Mouse (Mus musculus) ovary, adult 18-20 months (tissue): ENCODE data around the gene Pard6b.

Experiments used
- DNase-seq: peaks from one replicate; pipeline ENCODE4 v3.0.0; 2022; ENCODE audit warnings: low spot score, mixed read lengths

The Pard6b gene

GRCm38 (mm10) chr2:168137161-168137560 is 56.4 kb downstream of the Pard6b start:
- no peak for DNase-seq

GRCm38 (mm10) chr2:168143794-168144193 is 63.0 kb downstream of the Pard6b start:
- DNase-seq, result no peak

DNA sequence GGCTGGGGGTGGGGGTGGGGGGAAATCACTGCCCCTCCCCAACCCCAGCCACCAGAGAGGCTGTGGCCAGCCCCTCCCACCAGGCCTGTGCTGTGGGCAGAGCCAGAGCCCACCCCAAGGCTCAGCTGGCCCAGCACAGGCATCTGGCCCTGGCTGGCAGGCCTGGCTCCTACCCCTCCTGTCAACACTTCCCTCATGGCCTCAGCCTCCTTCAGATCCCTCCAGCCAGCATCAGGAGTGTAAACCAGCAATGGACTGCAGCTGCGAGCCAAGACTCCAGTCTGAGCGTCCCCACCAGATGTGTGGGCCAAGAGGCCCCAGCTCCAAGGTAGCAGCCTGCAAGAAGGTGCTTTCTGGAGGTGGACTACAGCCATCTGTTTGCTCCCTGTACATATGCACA is 64.6 kb downstream of the Pard6b start:
- DNase-seq, result no peak

GRCm38 (mm10) chr2:168147722-168148432 is 67.1 kb downstream of the Pard6b start:
- no peak for DNase-seq

DNA sequence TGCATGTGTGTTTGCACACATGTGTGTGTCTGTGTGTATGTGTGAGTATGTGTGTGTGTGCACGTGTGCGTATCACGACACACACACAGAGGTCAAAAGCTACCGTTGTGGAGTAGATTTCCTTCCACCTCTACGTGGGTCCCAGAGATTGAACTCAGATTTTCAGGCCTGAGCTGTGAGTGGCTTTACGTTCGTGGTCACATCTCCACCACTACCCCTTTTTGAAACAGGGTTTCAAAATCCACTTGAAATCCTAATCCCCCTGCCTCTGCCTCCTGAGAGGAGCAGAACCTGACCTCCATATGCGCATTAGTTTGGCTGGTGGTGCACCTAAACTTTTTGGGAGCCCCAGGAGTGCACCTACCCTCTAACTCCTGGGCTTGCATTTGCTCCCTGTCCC is 68.4 kb downstream of the Pard6b start:
- no peak for DNase-seq
